Mouse (Mus musculus): Measurements from ENCODE around the gene Chp2.

DNA sequence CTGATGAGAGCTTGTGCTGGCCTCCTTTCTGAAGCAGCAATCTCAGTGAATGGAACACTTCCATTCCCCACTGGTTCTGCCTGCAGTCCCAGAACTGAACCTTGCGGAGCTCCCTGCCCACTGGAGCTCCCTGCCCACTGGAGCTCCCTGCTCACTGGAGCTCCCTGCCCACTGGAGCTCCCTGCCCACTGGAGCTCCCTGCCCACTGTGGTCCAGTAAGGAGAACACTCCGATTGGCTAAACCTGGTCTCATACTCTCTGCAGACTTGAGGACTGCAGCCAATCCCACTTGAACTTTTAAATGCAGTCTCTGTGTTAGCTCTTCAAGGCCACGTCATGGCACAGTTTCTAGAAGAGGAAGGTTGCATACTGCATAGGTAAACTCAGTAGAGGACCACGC is 7.4 kb downstream of the Chp2 start:
- TF ChIP-seq POLR2A (IDR thresholded peaks at IDR 0.05; ENCODE audit: insufficient read length, low read depth) (no peak), MYOG (IDR thresholded peaks at IDR 0.05; ENCODE audit: control insufficient read depth in 1 of 3, insufficient read depth in 1 of 3, insufficient read length in 2 of 3, low read depth in 2 of 3) (no peak), MYOD1 (IDR thresholded peaks at IDR 0.05; ENCODE audit: control insufficient read depth in 1 of 3, insufficient read length in 2 of 3, low read depth in 2 of 3) (no peak), REST (IDR thresholded peaks at IDR 0.05; ENCODE audit: insufficient read depth, insufficient read length) (no peak), MAX (IDR thresholded peaks at IDR 0.05; ENCODE audit: low read depth) (no peak), CEBPB (IDR thresholded peaks at IDR 0.05; ENCODE audit: insufficient read depth, poor library complexity, severe bottlenecking) (no peak), USF1 (IDR thresholded peaks at IDR 0.05; ENCODE audit: low read depth) (no peak), TCF3 (IDR thresholded peaks at IDR 0.05; ENCODE audit: insufficient read length, low read depth) (no peak)
